Mouse (Mus musculus) E14TG2a.4 (cell line): ENCODE results near the gene Camk2b.

Experiments
- CTCF ChIP-seq: conservative IDR thresholded peaks from 2 replicates; pipeline ENCODE4 v1.5.1; 2014; ENCODE audit warnings: low read length
- NANOG ChIP-seq: IDR thresholded peaks from 2 replicates; pipeline ENCODE4 v1.6.1; 2014; ENCODE audit warnings: borderline replicate concordance, low read length, mixed read lengths
- POU5F1 ChIP-seq: IDR thresholded peaks from 2 replicates; pipeline ENCODE4 v1.6.1; 2014; ENCODE audit warnings: low read length, borderline replicate concordance

GRCm38 (mm10) chr11:6068181-6068957, 2.2 kb upstream of the Camk2b start:
- TF ChIP-seq CTCF, result no peak
- TF ChIP-seq NANOG, result no peak
- no peak for TF ChIP-seq POU5F1
